Mouse (Mus musculus): ENCODE data around the gene Akr7a5.

- no peak for TF ChIP-seq POLR2A (IDR thresholded peaks at IDR 0.05; ENCODE audit: extremely low read depth, insufficient read depth, low read length)
- no peak for TF ChIP-seq CTCF (IDR thresholded peaks at IDR 0.05; ENCODE audit: low read depth, low read length)
These were observed 47.6 kb upstream of the Akr7a5 start for GRCm38 (mm10) chr4:139262981-139263380.
